Mouse (Mus musculus) lung, embryonic 14.5 days (tissue): ENCODE data around the gene Rab3il1. TPM values are rescaled to one million over a fixed set of nuclear protein-coding genes. Genes with fewer than 3 reads are reported as not detected.

Source experiments
- ATAC-seq: fragments of 200-750 bp; cut with Nextera tagmentation; 2 replicates; pipeline ENCODE4 v1.8.0; 2017; ENCODE audit warnings: mild to moderate bottlenecking, moderate TSS enrichment, moderate library complexity; ENCODE audit not compliant: insufficient read depth
- DNase-seq: peaks from one replicate; pipeline ENCODE4 v3.0.0-alpha.2; 2015
- H3K27ac ChIP-seq: fragments of 300-500 bp; sonication (generic); 2 replicates; pipeline ENCODE4 v1.5.1; 2014; ENCODE audit warnings: low read depth, mild to moderate bottlenecking, moderate library complexity
- H3K27me3 ChIP-seq: fragments of 300-500 bp; sonication (generic); 2 replicates; pipeline ENCODE4 v1.6.1; 2014; ENCODE audit warnings: low read length, control low read depth; ENCODE audit not compliant: insufficient read depth
- H3K36me3 ChIP-seq: fragments of 300-500 bp; sonication (generic); 2 replicates; pipeline ENCODE4 v1.6.1; 2014; ENCODE audit warnings: control low read depth; ENCODE audit not compliant: insufficient read depth
- H3K4me1 ChIP-seq: fragments of 300-500 bp; sonication (generic); 2 replicates; pipeline ENCODE4 v1.6.1; 2014; ENCODE audit warnings: antibody characterized with exemption, control low read depth; ENCODE audit not compliant: insufficient read depth
- H3K4me2 ChIP-seq: fragments of 300-500 bp; sonication (generic); 2 replicates; pipeline ENCODE4 v1.6.1; 2014; ENCODE audit warnings: mild to moderate bottlenecking
- H3K4me3 ChIP-seq: fragments of 300-500 bp; sonication (generic); 2 replicates; pipeline ENCODE4 v1.5.1; 2014; ENCODE audit warnings: low read depth, low read length
- H3K9ac ChIP-seq: fragments of 300-500 bp; sonication (generic); 2 replicates; pipeline ENCODE4 v1.6.1; 2014
- H3K9me3 ChIP-seq: fragments of 300-500 bp; sonication (generic); 2 replicates; pipeline ENCODE4 v1.6.1; 2016; ENCODE audit warnings: low read depth, low read length, control low read depth
- CTCF ChIP-seq: IDR thresholded peaks from 2 replicates; pipeline ENCODE4 v1.5.1; 2016; ENCODE audit warnings: antibody characterized with exemption, low read depth
- WGBS: fragments of 180-500 bp; shearing (Covaris S2); extraction: QIAGEN DNeasy Blood & Tissue Kit; methylation state at CpG from one replicate; pipeline ENCODE4 v1.1.7; 2014; 5-methylcytosine and 5-hydroxymethylcytosine counted together
- polyA plus RNA-seq: library from polyadenylated mRNA; unstranded; fragments of >200 nt; fragmentation: Nextera tagmentation; extraction: Ambion mirVana; gene quantifications from 2 replicates; pipeline ENCODE4 v1.2.1, GENCODE M21; 2014

The Rab3il1 gene
- polyA plus RNA-seq, 1 experiment from 2014 or later = 34.0 TPM

DNA sequence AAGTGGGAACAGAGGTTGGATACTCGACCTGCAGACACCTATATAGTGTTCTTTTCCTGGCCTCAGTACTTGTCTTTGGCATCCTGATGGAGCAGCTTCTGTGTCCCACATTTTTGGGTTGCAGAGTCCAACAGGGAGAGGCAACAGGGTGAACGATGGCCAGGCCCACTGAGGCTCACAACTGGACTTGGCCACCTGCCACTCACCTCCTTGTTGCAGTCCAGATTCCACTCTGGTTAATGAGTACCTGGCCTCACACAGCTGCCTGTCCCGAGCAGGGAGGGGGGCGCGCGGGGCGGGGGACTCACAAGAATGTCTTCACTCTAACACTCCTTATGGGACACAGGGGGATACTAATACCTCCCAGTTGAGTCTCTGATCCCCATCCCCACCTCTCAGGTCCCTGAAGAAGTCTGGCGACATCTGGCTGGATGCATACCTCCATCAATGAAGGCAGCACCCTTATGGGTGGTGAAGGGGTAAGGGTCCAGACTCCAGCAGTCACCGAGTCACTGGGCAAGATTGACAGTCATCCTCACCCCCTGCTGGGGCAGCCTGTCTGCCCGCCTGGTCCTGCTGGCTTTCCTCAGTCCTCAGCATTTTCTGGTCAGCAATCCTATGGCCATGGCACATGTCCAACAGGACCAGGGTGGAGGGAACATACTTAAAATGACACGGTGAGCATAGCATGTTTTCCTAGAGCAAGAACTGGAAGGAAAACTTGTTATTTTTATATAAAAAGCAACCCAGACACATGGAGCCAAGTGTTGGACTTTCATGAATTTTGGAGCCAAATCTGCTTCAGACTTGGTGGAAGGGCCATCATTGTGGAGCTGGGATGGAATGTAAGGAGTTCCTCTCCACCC is 56.2 kb downstream of the Rab3il1 start:
- peak overlapping the region; percentile 55; the same call in 1 of the 2 replicates for H3K27ac ChIP-seq
- ATAC-seq = peak; percentile 22; the same call in 1 of the 2 replicates
- peaks cover 84% of the 10 kb centered on the region for H3K36me3 ChIP-seq

DNA sequence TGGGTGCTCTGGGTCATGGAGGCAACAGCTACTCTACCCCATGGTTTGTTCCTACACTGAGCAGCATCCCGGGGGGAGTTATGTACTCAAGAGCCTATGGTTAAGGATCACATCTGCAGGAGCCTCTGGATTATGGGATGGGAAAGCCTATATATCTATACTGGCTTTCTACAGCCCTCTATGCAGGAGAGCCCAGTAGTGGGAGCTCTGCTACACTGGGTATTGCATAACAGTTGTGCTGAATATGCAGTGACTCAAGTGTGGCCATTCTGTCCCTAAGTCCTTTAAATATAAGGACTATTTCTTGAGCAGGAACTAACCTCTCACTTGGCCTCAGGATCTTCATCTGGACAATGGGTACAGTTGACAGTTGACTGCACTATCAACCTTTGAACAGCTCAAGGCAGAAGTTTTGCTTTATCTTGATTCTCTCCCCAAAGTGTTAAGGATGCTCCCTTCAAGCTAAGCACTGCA is 56.9 kb downstream of the Rab3il1 start:
- Histone ChIP-seq H3K9ac (no peak overlapping the region), H3K36me3 (peaks cover 84% of the 10 kb centered on the region), H3K27me3 (no peaks in the 10 kb centered on the region), H3K4me3 (no peak overlapping the region), H3K4me2 (no peak overlapping the region), H3K4me1 (peaks cover 8% of the 10 kb centered on the region; the same call in 1 of the 2 replicates), H3K9me3 (no peaks in the 10 kb centered on the region), H3K27ac (no peak overlapping the region)
- TF ChIP-seq CTCF = peak; percentile 3; the same call in 1 of the 2 replicates
- 83% methylated on average over 1 of the region's 1 CpGs for WGBS
- DNase-seq (no peak), ATAC-seq (no peak)

More for the DNA sequence above, 56.2 kb downstream of the Rab3il1 start:
- peak; percentile 63 for DNase-seq
- Histone ChIP-seq H3K4me2 (0 out of 2 replicates have a peak overlapping the region, but pooled peaks have one; percentile 4), H3K4me3 (no peak overlapping the region), H3K27me3 (no peaks in the 10 kb centered on the region), H3K9ac (no peak overlapping the region), H3K9me3 (no peaks in the 10 kb centered on the region), H3K4me1 (peaks cover 8% of the 10 kb centered on the region; the same call in 1 of the 2 replicates)
- TF ChIP-seq CTCF = no peak
- 40% methylated on average over 11 of the region's 11 CpGs for WGBS

DNA sequence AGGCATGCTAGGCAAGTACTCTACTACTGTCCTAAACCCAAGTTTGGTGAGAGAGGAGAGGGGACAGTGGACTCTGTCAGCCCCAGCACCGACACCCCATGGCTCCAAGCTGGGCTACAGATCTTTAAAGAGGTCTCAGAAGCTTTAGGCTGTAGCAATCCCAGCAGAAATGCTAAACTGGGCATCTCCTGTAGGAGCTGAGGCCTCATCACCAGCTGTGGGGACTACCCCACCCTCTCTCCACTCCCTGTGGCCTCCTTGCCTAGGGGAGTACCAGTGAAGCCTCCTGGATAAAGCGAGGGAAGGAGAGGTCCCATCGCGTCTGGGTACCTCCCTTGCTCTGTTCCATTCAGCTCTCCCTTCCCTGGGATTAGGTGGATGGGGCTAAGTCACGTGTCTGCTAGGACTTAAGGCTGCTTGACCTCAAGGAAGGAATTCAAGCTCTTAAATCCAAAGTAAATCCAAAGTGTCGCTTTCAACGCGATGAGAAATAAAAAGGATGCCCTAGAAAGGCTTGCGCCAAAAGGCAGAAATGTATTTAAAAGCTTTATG is 57.5 kb downstream of the Rab3il1 start:
- H3K4me2 ChIP-seq = no peak overlapping the region
- peaks cover 84% of the 10 kb centered on the region for H3K36me3 ChIP-seq
- H3K9ac ChIP-seq = no peak overlapping the region
- DNase-seq = no peak
- 61% methylated on average over 9 of the region's 9 CpGs for WGBS
- H3K9me3 ChIP-seq = no peaks in the 10 kb centered on the region
- H3K4me3 ChIP-seq = no peak overlapping the region
- no peak overlapping the region for H3K27ac ChIP-seq
- peaks cover 8% of the 10 kb centered on the region; the same call in 1 of the 2 replicates for H3K4me1 ChIP-seq
- no peaks in the 10 kb centered on the region for H3K27me3 ChIP-seq
- no peak for ATAC-seq
- TF ChIP-seq CTCF = no peak

DNA sequence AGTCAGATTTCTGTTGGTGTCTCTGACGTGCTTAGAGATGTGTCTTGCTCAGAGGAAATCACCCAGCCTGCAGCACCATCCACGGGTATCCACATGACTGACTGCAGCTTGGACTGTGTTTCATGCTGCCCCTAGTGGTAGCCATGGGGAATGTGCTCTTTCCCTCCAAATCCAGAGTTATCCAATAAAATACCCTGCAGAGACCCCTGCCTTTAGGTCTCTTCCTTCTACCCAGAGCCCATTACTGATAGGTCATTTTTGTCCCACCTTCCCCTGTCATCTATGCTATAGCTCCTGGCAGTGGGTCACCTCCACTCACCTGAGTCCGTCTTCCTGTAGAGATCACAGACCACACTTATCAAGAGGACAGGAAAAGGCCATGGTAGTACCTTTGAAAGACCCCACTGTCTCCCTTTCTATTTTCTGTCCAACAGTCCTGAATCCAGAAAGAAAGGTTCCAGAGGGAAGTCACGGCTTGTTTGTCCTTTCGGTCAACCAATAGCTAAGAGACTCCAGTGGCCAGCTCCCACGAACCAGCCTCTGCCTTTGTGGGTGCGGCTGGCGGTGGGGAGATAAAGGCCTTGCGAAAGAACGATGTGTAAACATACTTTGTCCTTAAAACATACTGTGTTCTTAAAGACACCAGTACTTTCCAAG is 58.6 kb downstream of the Rab3il1 start:
- no peak overlapping the region for H3K4me3 ChIP-seq
- ATAC-seq (peak; percentile 65), DNase-seq (peak; percentile 82)
- H3K27ac ChIP-seq = peak overlapping the region; percentile 71
- 17% methylated on average over 10 of the region's 10 CpGs for WGBS
- no peaks in the 10 kb centered on the region for H3K27me3 ChIP-seq
- peaks cover 8% of the 10 kb centered on the region; the same call in 1 of the 2 replicates for H3K4me1 ChIP-seq
- H3K9ac ChIP-seq = no peak overlapping the region
- TF ChIP-seq CTCF = peak; percentile 94
- peaks cover 85% of the 10 kb centered on the region for H3K36me3 ChIP-seq
- H3K4me2 ChIP-seq = 0 out of 2 replicates have a peak overlapping the region, but pooled peaks have one; percentile 7
- no peaks in the 10 kb centered on the region for H3K9me3 ChIP-seq

DNA sequence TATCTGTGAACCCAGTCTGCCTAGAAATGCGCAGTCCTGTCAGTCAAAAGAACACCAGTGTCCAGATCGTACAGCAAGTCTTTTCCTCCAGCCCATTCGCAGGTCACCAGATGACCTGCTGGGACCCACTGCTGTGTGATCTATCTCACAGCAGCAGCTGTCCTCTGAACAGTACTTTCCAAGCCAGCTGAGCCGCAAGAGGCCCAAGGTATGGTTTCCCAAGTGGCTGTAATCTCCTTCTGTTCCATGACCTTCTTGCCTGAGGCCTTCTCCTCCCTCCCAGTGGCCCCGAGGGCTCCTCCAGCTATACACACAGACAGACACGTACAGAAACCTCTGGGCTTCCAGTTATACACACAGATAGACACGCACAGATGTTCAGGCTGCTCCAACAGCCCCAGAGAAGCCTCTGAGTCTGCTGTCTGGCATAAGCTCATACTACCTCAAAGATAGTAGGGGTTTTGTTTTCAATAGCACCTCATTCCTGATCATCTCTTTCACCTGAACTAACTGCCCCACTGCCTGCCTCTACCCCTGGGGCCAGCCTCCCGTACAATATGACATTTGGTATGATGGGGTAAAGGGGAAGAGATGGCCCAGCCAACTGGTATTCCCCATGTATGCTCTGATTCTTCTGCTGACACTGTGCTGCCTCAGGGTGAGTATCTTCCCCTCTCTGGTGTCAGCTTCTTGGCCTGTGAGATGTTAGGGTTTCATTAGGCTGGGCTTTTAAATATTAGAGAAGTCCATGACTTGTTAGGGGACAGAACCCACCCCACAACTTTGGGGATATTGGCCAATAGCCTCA is 59.5 kb downstream of the Rab3il1 start:
- no peak for TF ChIP-seq CTCF
- peaks cover 85% of the 10 kb centered on the region for H3K36me3 ChIP-seq

DNA sequence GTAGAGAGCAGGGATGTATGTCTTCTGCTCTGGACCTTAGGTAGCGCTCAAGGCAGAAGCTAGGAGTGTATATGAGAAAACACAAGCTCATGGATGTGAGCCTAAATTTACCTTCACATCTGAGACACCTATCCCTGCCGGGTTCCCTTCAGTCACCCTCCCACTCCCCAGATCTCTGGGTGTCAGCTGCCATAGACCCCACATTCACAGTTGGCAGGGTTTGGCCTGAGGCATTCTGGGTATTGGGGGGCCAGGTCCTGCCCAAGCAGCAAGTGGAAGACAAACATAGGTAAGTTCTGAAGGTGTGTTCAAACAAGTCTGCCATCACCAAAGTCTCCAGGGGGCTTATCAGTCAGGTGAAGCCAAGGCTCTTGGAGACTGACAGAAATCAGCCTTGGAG is 60.2 kb downstream of the Rab3il1 start:
- Histone ChIP-seq H3K27ac (no peak overlapping the region), H3K36me3 (peaks cover 85% of the 10 kb centered on the region), H3K4me1 (peaks cover 8% of the 10 kb centered on the region; the same call in 1 of the 2 replicates), H3K9me3 (no peaks in the 10 kb centered on the region), H3K9ac (no peak overlapping the region), H3K4me2 (no peak overlapping the region), H3K4me3 (no peak overlapping the region), H3K27me3 (no peaks in the 10 kb centered on the region)
- DNase-seq = no peak
- no peak for ATAC-seq
- TF ChIP-seq CTCF = no peak
- WGBS = 86% methylated on average over 2 of the region's 2 CpGs

More for the DNA sequence above, 59.5 kb downstream of the Rab3il1 start:
- Histone ChIP-seq H3K27me3 (no peaks in the 10 kb centered on the region), H3K27ac (peak overlapping the region; percentile 71; the same call in 1 of the 2 replicates), H3K4me3 (no peak overlapping the region), H3K9me3 (no peaks in the 10 kb centered on the region), H3K9ac (no peak overlapping the region), H3K4me2 (no peak overlapping the region), H3K4me1 (peaks cover 8% of the 10 kb centered on the region; the same call in 1 of the 2 replicates)
- DNase-seq (no peak), ATAC-seq (no peak)
- 39% methylated on average over 8 of the region's 8 CpGs for WGBS
